Mouse (Mus musculus) T-cell, adult 2 months (primary cell): Measurements from ENCODE around the gene Pde4d.

Source experiments
- DNase-seq: peaks from one replicate; pipeline ENCODE4 v3.0.0; 2022; ENCODE audit warnings: low spot score

The Pde4d gene

GRCm38 (mm10) chr13:108489825-108490224 lies 40.1 kb downstream of the Pde4d start:
- no peak for DNase-seq

GRCm38 (mm10) chr13:108490872-108491271 lies 41.1 kb downstream of the Pde4d start:
- no peak for DNase-seq

GRCm38 (mm10) chr13:108492886-108493285 lies 43.1 kb downstream of the Pde4d start:
- no peak for DNase-seq

- no peak for DNase-seq
Observed at GRCm38 (mm10) chr13:108494365-108494764, 44.6 kb downstream of the Pde4d start.

GRCm38 (mm10) chr13:108497768-108498167 lies 48.0 kb downstream of the Pde4d start:
- DNase-seq: no peak

GRCm38 (mm10) chr13:108498247-108498743 lies 48.5 kb downstream of the Pde4d start:
- DNase-seq: no peak

- DNase-seq: no peak
Observed at GRCm38 (mm10) chr13:108498773-108499313, 49.1 kb downstream of the Pde4d start.

GRCm38 (mm10) chr13:108501386-108501785 lies 51.6 kb downstream of the Pde4d start:
- DNase-seq: no peak

- DNase-seq: no peak
Observed at GRCm38 (mm10) chr13:108524548-108524947, 74.8 kb downstream of the Pde4d start.

GRCm38 (mm10) chr13:108524969-108525368 lies 75.2 kb downstream of the Pde4d start:
- DNase-seq: no peak

GRCm38 (mm10) chr13:108526258-108527007 lies 76.7 kb downstream of the Pde4d start:
- DNase-seq: no peak

- DNase-seq: no peak
Observed at GRCm38 (mm10) chr13:108527090-108527770, 77.5 kb downstream of the Pde4d start.

- no peak for DNase-seq
Observed at GRCm38 (mm10) chr13:108528343-108528742, 78.6 kb downstream of the Pde4d start.

- DNase-seq: no peak
Observed at GRCm38 (mm10) chr13:108532875-108533274, 83.1 kb downstream of the Pde4d start.

GRCm38 (mm10) chr13:108536436-108536835 lies 86.7 kb downstream of the Pde4d start:
- no peak for DNase-seq

GRCm38 (mm10) chr13:108536951-108537350 lies 87.2 kb downstream of the Pde4d start:
- DNase-seq: no peak

- no peak for DNase-seq
Observed at GRCm38 (mm10) chr13:108538760-108539369, 89.1 kb downstream of the Pde4d start.

- DNase-seq: no peak
Observed at GRCm38 (mm10) chr13:108541488-108541887, 91.7 kb downstream of the Pde4d start.

- DNase-seq: no peak
Observed at GRCm38 (mm10) chr13:108542342-108542761, 92.6 kb downstream of the Pde4d start.

GRCm38 (mm10) chr13:108552288-108552687 lies 102.5 kb downstream of the Pde4d start:
- DNase-seq: no peak

GRCm38 (mm10) chr13:108552995-108553394 lies 103.2 kb downstream of the Pde4d start:
- DNase-seq: no peak

- no peak for DNase-seq
Observed at GRCm38 (mm10) chr13:108554901-108555300, 105.2 kb downstream of the Pde4d start.

- DNase-seq: peak; percentile 22
Observed at GRCm38 (mm10) chr13:108596938-108597337, 147.2 kb downstream of the Pde4d start.
